Mouse (Mus musculus) heart, embryonic 16.5 days (tissue): ENCODE results near the gene Dnm3. TPM values are rescaled to one million over a fixed set of nuclear protein-coding genes. Genes with fewer than 3 reads are reported as not detected.

Experiments used
- ATAC-seq: fragments of 200-750 bp; cut with Nextera tagmentation; replicated peaks from 2 replicates; pipeline ENCODE4 v1.8.0; 2017; ENCODE audit warnings: moderate number of reproducible peaks; ENCODE audit not compliant: insufficient read depth, low FRiP score; ENCODE audit errors: extremely low read depth
- H3K27ac ChIP-seq: fragments of 300-500 bp; sonication (generic); 2 replicates; pipeline ENCODE4 v1.5.1; 2014; ENCODE audit warnings: mild to moderate bottlenecking, low read length, control low read depth, moderate library complexity
- H3K27me3 ChIP-seq: fragments of 300-500 bp; sonication (generic); 2 replicates; pipeline ENCODE4 v1.6.1; 2014; ENCODE audit warnings: low read length, mixed read lengths; ENCODE audit not compliant: control insufficient read depth, insufficient read depth
- H3K36me3 ChIP-seq: fragments of 300-500 bp; sonication (generic); 2 replicates; pipeline ENCODE4 v1.6.1; 2014; ENCODE audit not compliant: control insufficient read depth, insufficient read depth
- H3K4me1 ChIP-seq: fragments of 300-500 bp; sonication (generic); 2 replicates; pipeline ENCODE4 v1.6.1; 2014; ENCODE audit warnings: low read length, mixed read lengths; ENCODE audit not compliant: control insufficient read depth, insufficient read depth
- H3K4me2 ChIP-seq: fragments of 300-500 bp; sonication (generic); 2 replicates; pipeline ENCODE4 v1.6.1; 2014; ENCODE audit warnings: low read depth, mild to moderate bottlenecking, control low read depth, low read length
- H3K4me3 ChIP-seq: fragments of 300-500 bp; sonication (generic); 2 replicates; pipeline ENCODE4 v1.5.1; 2014; ENCODE audit warnings: mild to moderate bottlenecking, control low read depth, low read length
- H3K9ac ChIP-seq: fragments of 300-500 bp; sonication (generic); 2 replicates; pipeline ENCODE4 v1.6.1; 2014; ENCODE audit warnings: low read length, control low read depth
- H3K9me3 ChIP-seq: fragments of 300-500 bp; sonication (generic); replicated peaks from 2 replicates; pipeline ENCODE4 v1.6.1; 2016; ENCODE audit warnings: low read length; ENCODE audit not compliant: control insufficient read depth
- WGBS: fragments of 180-500 bp; shearing (Covaris S2); extraction: QIAGEN DNeasy Blood & Tissue Kit; methylation state at CpG from one replicate; pipeline ENCODE4 v1.1.7; 2014; 5-methylcytosine and 5-hydroxymethylcytosine counted together
- polyA plus RNA-seq: library from polyadenylated mRNA; unstranded; fragments of >200 nt; fragmentation: Nextera tagmentation; extraction: Ambion mirVana; gene quantifications from 2 replicates; pipeline ENCODE4 v1.2.1, GENCODE M21; 2015

Gene Dnm3
- polyA plus RNA-seq, 1 experiment from 2014 or later: 2.0 TPM

GRCm38 (mm10) chr1:162143974-162144912 lies 333.6 kb downstream of the Dnm3 start:
- H3K4me1 ChIP-seq: no peaks in the 10 kb centered on the region
- H3K27me3 ChIP-seq: no peaks in the 10 kb centered on the region
- 56% methylated on average over 6 of the region's 6 CpGs for WGBS
- no peak overlapping the region for H3K27ac ChIP-seq
- no peaks in the 10 kb centered on the region for H3K9me3 ChIP-seq
- no peak overlapping the region for H3K4me2 ChIP-seq
- H3K9ac ChIP-seq: no peak overlapping the region
- H3K4me3 ChIP-seq: no peak overlapping the region
- H3K36me3 ChIP-seq: no peaks in the 10 kb centered on the region
- ATAC-seq: no peak

- 83% methylated on average over 7 of the region's 7 CpGs for WGBS
- ATAC-seq: no peak
- Histone ChIP-seq H3K9ac (no peak overlapping the region), H3K9me3 (no peaks in the 10 kb centered on the region), H3K4me3 (no peak overlapping the region), H3K4me2 (no peak overlapping the region), H3K27me3 (no peaks in the 10 kb centered on the region), H3K4me1 (no peaks in the 10 kb centered on the region), H3K27ac (no peak overlapping the region), H3K36me3 (no peaks in the 10 kb centered on the region)
Measured at GRCm38 (mm10) chr1:162142285-162142684, 335.5 kb downstream of the Dnm3 start.

GRCm38 (mm10) chr1:162136328-162136727 lies 341.5 kb downstream of the Dnm3 start:
- ATAC-seq: no peak
- 54% methylated on average over 4 of the region's 4 CpGs for WGBS
- Histone ChIP-seq H3K4me2 (no peak overlapping the region), H3K27ac (no peak overlapping the region), H3K4me3 (no peak overlapping the region), H3K27me3 (no peaks in the 10 kb centered on the region), H3K9me3 (no peaks in the 10 kb centered on the region), H3K4me1 (no peaks in the 10 kb centered on the region), H3K9ac (no peak overlapping the region), H3K36me3 (no peaks in the 10 kb centered on the region)

- Histone ChIP-seq H3K9ac (no peak overlapping the region), H3K4me2 (no peak overlapping the region), H3K27me3 (no peaks in the 10 kb centered on the region), H3K27ac (no peak overlapping the region), H3K4me1 (no peaks in the 10 kb centered on the region), H3K36me3 (no peaks in the 10 kb centered on the region), H3K4me3 (no peak overlapping the region), H3K9me3 (no peaks in the 10 kb centered on the region)
- 82% methylated on average over 11 of the region's 11 CpGs for WGBS
- no peak for ATAC-seq
Measured at GRCm38 (mm10) chr1:162135451-162136213, 342.2 kb downstream of the Dnm3 start.

- Histone ChIP-seq H3K4me2 (no peak overlapping the region), H3K27me3 (no peaks in the 10 kb centered on the region), H3K4me1 (no peaks in the 10 kb centered on the region), H3K27ac (no peak overlapping the region), H3K4me3 (no peak overlapping the region), H3K36me3 (no peaks in the 10 kb centered on the region), H3K9ac (no peak overlapping the region), H3K9me3 (no peaks in the 10 kb centered on the region)
- no peak for ATAC-seq
- WGBS: 50% methylated on average over 3 of the region's 3 CpGs
Measured at GRCm38 (mm10) chr1:162134651-162135066, 343.2 kb downstream of the Dnm3 start.

- H3K27ac ChIP-seq: no peak overlapping the region
- H3K4me2 ChIP-seq: no peak overlapping the region
- H3K4me3 ChIP-seq: no peak overlapping the region
- H3K4me1 ChIP-seq: no peaks in the 10 kb centered on the region
- no peaks in the 10 kb centered on the region for H3K36me3 ChIP-seq
- no peaks in the 10 kb centered on the region for H3K27me3 ChIP-seq
- no peak for ATAC-seq
- 89% methylated on average over 8 of the region's 8 CpGs for WGBS
- H3K9ac ChIP-seq: no peak overlapping the region
- H3K9me3 ChIP-seq: no peaks in the 10 kb centered on the region
Measured at GRCm38 (mm10) chr1:162132908-162133641, 344.8 kb downstream of the Dnm3 start.

GRCm38 (mm10) chr1:162126856-162127792 lies 350.7 kb downstream of the Dnm3 start:
- Histone ChIP-seq H3K27ac (no peak overlapping the region), H3K9ac (no peak overlapping the region), H3K36me3 (no peaks in the 10 kb centered on the region), H3K4me2 (no peak overlapping the region), H3K4me1 (no peaks in the 10 kb centered on the region), H3K4me3 (no peak overlapping the region), H3K27me3 (no peaks in the 10 kb centered on the region), H3K9me3 (no peaks in the 10 kb centered on the region)
- 62% methylated on average over 8 of the region's 8 CpGs for whole genome bisulfite sequencing
- ATAC-seq: no peak

- WGBS: 64% methylated on average over 3 of the region's 3 CpGs
Measured at GRCm38 (mm10) chr1:162124396-162124795, 353.4 kb downstream of the Dnm3 start.

More at GRCm38 (mm10) chr1:162124396-162124795, 353.4 kb downstream of the Dnm3 start:
- H3K36me3 ChIP-seq: no peaks in the 10 kb centered on the region
- H3K27ac ChIP-seq: no peak overlapping the region
- no peak for ATAC-seq
- H3K9me3 ChIP-seq: no peaks in the 10 kb centered on the region
- no peaks in the 10 kb centered on the region for H3K4me1 ChIP-seq
- H3K4me2 ChIP-seq: no peak overlapping the region
- no peak overlapping the region for H3K4me3 ChIP-seq
- H3K9ac ChIP-seq: no peak overlapping the region
- no peaks in the 10 kb centered on the region for H3K27me3 ChIP-seq
